Mouse (Mus musculus) lung, postnatal 0 days (tissue): ENCODE data around the gene Mex3a.

ENCODE experiments used
- CTCF ChIP-seq: IDR thresholded peaks from 2 replicates; pipeline ENCODE4 v1.5.1; 2016; ENCODE audit warnings: antibody characterized with exemption, mild to moderate bottlenecking
- EP300 ChIP-seq: IDR thresholded peaks from 2 replicates; pipeline ENCODE4 v1.6.1; 2016; ENCODE audit warnings: antibody characterized with exemption, mild to moderate bottlenecking, control low read depth

DNA sequence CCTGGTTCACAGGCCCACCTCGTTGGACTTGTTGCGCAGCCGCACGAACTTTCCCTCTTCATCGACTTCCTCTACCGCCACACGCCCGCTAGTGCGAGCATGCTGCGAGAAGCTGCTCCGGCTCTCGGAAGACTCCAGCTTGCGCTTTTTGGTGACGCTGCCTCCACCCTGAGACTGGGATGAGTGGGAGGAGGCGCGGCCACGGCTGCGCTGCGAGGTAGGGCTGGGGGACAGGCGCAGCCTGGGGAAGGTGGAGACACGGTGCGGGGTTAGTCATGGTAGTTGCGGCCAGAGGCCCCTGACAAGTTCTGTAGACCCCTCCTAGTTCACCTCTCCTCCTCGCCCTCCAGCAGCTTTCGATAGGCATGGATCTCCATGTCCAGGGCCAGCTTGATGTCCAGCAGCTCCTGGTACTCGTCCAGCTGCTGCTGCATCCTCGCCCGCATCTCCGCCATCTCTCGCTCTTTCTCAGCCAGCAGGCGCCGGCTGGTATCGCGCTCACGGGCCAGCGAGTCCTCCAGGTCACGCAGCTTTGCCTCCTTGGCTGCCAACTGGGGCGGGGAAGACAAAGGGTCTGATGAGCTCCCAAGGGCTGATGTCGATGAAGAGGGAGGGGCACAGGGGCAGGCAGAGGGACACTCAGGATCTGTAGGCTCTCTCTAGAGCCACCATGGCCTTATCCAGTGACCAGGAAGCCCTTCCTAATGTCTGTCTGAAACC is 47.4 kb upstream of the Mex3a start:
- TF ChIP-seq EP300: no peak
- TF ChIP-seq CTCF: no peak
